Mouse (Mus musculus) kidney, adult 2 months (tissue): ENCODE data around the gene Olfr506. TPM values are rescaled to one million over a fixed set of nuclear protein-coding genes. Genes with fewer than 3 reads are reported as not detected.
"Not testable (repeated sequence)": the region's sequence is repeated elsewhere in the genome, so short reads cannot be mapped to it uniquely, and the experiment has no call there.

Source experiments
- DNase-seq: peaks from one replicate; pipeline ENCODE4 v3.0.0; 2021
- H3K27ac ChIP-seq: fragments of 200-500 bp; 2 replicates; pipeline ENCODE4 v1.5.1; 2012; ENCODE audit warnings: low read depth, low read length, control low read depth, inconsistent platforms; ENCODE audit not compliant: insufficient read depth
- H3K27me3 ChIP-seq: fragments of 200-500 bp; replicated peaks from 2 replicates; pipeline ENCODE4 v1.6.1; 2012; ENCODE audit warnings: mild to moderate bottlenecking, moderate library complexity, low read length, inconsistent platforms; ENCODE audit not compliant: control insufficient read depth, insufficient read depth
- H3K36me3 ChIP-seq: fragments of 200-500 bp; 2 replicates; pipeline ENCODE4 v1.6.1; 2012; ENCODE audit warnings: mild to moderate bottlenecking, moderate library complexity, low read length, inconsistent platforms; ENCODE audit not compliant: control insufficient read depth, insufficient read depth
- H3K4me1 ChIP-seq: fragments of 200-500 bp; 2 replicates; pipeline ENCODE4 v1.6.1; 2011; ENCODE audit warnings: low read length; ENCODE audit not compliant: control insufficient read depth, insufficient read depth
- H3K4me3 ChIP-seq: fragments of 200-500 bp; 2 replicates; pipeline ENCODE4 v1.5.1; 2011; ENCODE audit warnings: mild to moderate bottlenecking, low read depth, low read length, control low read depth; ENCODE audit not compliant: insufficient read depth
- CTCF ChIP-seq: fragments of 200-500 bp; conservative IDR thresholded peaks from 2 replicates; pipeline ENCODE4 v1.5.1; 2011; ENCODE audit warnings: low read depth, mild to moderate bottlenecking, control low read depth, low read length, moderate library complexity, mixed read lengths; ENCODE audit not compliant: insufficient read depth, insufficient read length
- POLR2A ChIP-seq: fragments of 200-500 bp; IDR thresholded peaks from one replicate; pipeline ENCODE4 v1.6.1; 2011; ENCODE audit warnings: low read depth, low read length, control low read depth
- WGBS: fragments of 180-500 bp; shearing (Covaris S2); methylation state at CpG from one replicate; pipeline ENCODE4 v1.1.7; 2018; 5-methylcytosine and 5-hydroxymethylcytosine counted together
- polyA plus RNA-seq: library from polyadenylated mRNA; depleted of rRNA; stranded (reverse); fragments of >200 nt; gene quantifications from 2 replicates; pipeline ENCODE4 v1.2.3, GENCODE M21; 2012; rRNA removed

Gene Olfr506
- polyA plus RNA-seq = not detected in 2 replicates

DNA sequence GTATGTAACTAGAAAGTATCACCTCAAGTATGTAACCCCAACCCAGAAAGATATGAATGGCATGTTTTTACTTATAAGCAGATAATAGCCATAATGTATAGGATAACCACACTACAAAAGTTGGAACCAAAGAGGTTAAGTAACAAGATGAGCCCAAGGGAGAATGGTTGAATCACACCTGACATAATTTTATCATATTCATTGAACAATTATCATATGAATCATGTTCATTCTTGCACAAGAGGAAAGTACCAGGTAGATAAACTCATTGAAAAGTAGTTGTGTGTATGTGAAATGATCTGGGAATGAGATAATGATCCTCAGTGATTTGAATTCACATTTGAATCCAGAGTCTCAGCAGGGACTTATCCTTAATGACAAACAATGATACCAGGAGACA, at the start of gene Olfr506:
TSS of gene Olfr506 (plus strand) at position 301 of the 400 bp plus-strand sequence.
- Histone ChIP-seq H3K4me3 (no peak within 1 kb of the TSS), H3K36me3 (no peaks in the 10 kb centered on the region), H3K27ac (no peak within 1 kb of the TSS), H3K27me3 (no peaks in the 10 kb centered on the region; the same call in 1 of the 2 replicates), H3K4me1 (no peaks in the 10 kb centered on the region)
- DNase-seq = no peak
- TF ChIP-seq CTCF (no peak), POLR2A (no peak)

DNA sequence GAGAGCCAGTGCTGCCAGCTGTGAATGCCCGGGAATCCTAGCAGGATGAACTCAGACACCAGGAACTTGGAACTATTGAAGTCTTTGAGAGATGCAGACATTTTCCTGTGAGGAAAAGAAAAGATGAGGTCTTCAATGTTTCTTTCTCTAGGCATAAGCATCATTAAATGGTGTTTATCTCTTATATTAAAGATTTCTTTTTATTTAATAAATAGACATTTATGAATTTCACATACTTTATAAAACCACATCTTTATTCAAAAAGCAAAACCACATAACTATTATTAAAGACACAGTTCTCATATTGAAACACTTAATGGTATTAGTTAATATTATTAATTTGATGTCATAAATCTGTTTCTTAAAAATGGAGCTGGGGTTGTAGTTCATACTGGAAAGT, 44.9 kb upstream of the Olfr506 start, which contains the start of gene Olfr504:
TSS of gene Olfr504 (minus strand) at position 101 of the 400 bp plus-strand sequence.
- no peaks in the 10 kb centered on the region for H3K27me3 ChIP-seq
- no peak for DNase-seq
- TF ChIP-seq POLR2A (no peak), CTCF (no peak)
- no peak within 1 kb of the TSS for H3K4me3 ChIP-seq
- H3K36me3 ChIP-seq = no peaks in the 10 kb centered on the region
- no peaks in the 10 kb centered on the region for H3K4me1 ChIP-seq
- WGBS = 69% methylated on average over 1 of the region's 1 CpGs
- no peak within 1 kb of the TSS for H3K27ac ChIP-seq

GRCm38 (mm10) chr7:108589797-108590196, 20.8 kb upstream of the Olfr506 start:
- WGBS = 78% methylated on average over 1 of the region's 1 CpGs
- H3K4me1 ChIP-seq = no peaks in the 10 kb centered on the region
- TF ChIP-seq CTCF = no peak
- TF ChIP-seq POLR2A = no peak

DNA sequence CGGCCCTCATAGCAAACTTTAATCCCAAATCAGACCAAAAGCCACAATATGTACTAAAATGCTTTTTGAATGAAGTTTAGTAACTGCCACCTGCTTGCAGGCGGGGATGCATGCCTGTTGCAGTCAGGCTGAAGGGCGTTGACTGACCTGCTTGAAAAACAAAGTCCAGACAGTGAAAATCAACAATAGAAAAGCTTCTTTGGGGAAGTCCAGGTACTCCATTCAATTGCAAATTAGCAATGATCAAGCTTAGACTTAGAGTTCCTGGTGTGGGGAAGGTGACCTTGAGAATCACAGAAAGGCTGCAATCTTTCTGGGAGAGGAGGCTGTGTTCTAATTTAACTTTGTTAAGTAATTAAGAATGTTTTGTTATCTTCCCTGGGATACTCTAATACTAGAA, 8.7 kb upstream of the Olfr506 start:
- WGBS = 75% methylated on average over 3 of the region's 3 CpGs
- not testable (repeated sequence) for H3K27ac ChIP-seq, H3K36me3 ChIP-seq

More at GRCm38 (mm10) chr7:108589797-108590196, 20.8 kb upstream of the Olfr506 start:
- no peaks in the 10 kb centered on the region for H3K36me3 ChIP-seq
- H3K27ac ChIP-seq = no peak overlapping the region
- no peaks in the 10 kb centered on the region for H3K27me3 ChIP-seq
- no peak overlapping the region for H3K4me3 ChIP-seq
- no peak for DNase-seq

DNA sequence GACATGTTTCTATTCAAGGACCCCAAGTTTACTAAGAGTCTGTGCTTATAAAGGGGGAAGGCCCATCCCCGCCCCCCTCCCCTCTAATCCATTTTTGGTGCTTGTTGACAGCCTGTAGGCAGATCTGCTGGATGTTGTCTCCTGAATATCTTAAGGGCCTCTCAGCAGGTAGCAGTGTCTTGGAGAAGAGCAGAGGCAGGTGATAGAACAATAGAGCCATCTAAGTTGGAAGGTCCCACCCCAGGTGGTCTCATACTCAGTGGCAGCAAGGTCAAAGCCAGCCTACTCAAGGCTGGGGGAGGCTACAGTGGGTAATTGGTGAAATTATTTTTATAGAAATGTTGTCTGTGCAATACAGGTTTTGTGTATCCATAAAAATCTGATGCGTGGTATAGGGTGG, 3.5 kb downstream of the Olfr506 start:
- Histone ChIP-seq H3K4me1 (no peaks in the 10 kb centered on the region), H3K27me3 (no peaks in the 10 kb centered on the region; the same call in 1 of the 2 replicates), H3K4me3 (no peak overlapping the region), H3K36me3 (no peaks in the 10 kb centered on the region), H3K27ac (no peak overlapping the region)
- no peak for DNase-seq
- no peak for TF ChIP-seq CTCF
- 89% methylated on average over 2 of the region's 2 CpGs for WGBS

More for the DNA sequence above, 8.7 kb upstream of the Olfr506 start:
- H3K4me3 ChIP-seq, DNase-seq, H3K27me3 ChIP-seq, H3K4me1 ChIP-seq: not testable (repeated sequence)

DNA sequence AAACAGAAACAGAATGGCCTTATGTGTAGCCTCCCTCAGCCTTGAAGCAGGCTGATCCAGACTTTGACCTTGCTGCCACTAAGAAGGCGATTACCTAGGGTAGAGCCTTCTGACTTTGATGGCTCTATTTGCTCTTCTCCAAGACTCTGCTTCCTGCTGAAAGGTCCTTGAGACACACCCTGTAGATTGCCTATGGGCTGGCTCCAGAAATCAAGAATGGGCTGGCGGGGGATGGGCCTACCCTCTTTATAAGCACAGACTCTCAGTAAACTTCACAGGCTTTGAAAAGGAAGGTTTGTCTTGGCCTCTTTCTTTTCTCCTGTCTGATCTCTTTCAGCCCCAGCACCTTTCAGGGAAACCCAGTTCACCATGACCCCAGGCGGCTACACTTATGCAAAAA, 6.2 kb downstream of the Olfr506 start:
- H3K27ac ChIP-seq, DNase-seq, H3K4me3 ChIP-seq, H3K36me3 ChIP-seq, H3K27me3 ChIP-seq, H3K4me1 ChIP-seq: not testable (repeated sequence)
- WGBS = 66% methylated on average over 3 of the region's 3 CpGs

- H3K4me3 ChIP-seq = no peak within 1 kb of the TSS
- no peaks in the 10 kb centered on the region for H3K4me1 ChIP-seq
- no peaks in the 10 kb centered on the region for H3K27me3 ChIP-seq
- H3K27ac ChIP-seq = no peak within 1 kb of the TSS
- TF ChIP-seq POLR2A (no peak), CTCF (no peak)
- no peaks in the 10 kb centered on the region for H3K36me3 ChIP-seq
- no peak for DNase-seq
- 64% methylated on average over 2 of the region's 2 CpGs for WGBS
Measured at GRCm38 (mm10) chr7:108621514-108621913, 10.9 kb downstream of the Olfr506 start, which contains the start of gene Olfr507. Gene Olfr507 (plus strand): TSS chr7:108621814.

- H3K4me1 ChIP-seq = no peaks in the 10 kb centered on the region
- H3K27ac ChIP-seq = no peak within 1 kb of the TSS
- H3K36me3 ChIP-seq = no peaks in the 10 kb centered on the region
- no peak for DNase-seq
- TF ChIP-seq POLR2A = no peak
- no peak for TF ChIP-seq CTCF
- no peaks in the 10 kb centered on the region for H3K27me3 ChIP-seq
- no peak within 1 kb of the TSS for H3K4me3 ChIP-seq
- WGBS = 77% methylated on average over 3 of the region's 3 CpGs
Measured at GRCm38 (mm10) chr7:108629694-108630093, 19.1 kb downstream of the Olfr506 start, which contains the start of gene Olfr508. Gene Olfr508 (plus strand): TSS chr7:108629994.
